Mouse (Mus musculus) megakaryocyte-erythroid progenitor cell, adult 5-6 weeks (primary cell): ENCODE measurements around the gene 6430550D23Rik. TPM values are rescaled to one million over a fixed set of nuclear protein-coding genes. Genes with fewer than 3 reads are reported as not detected.

Experiments used
- total RNA-seq, 2 experiments: library from RNA; stranded (forward) in 1 of 2; stranded (reverse) in 1 of 2; fragments of 200-1000, 215-1000 nt in 1 of 2; fragments of >200 nt in 1 of 2; fragmentation: Nextera tagmentation in 1 of 2; gene quantifications; 2 replicates each; pipeline ENCODE4 v1.2.3; 2014 to 2017

The 6430550D23Rik gene
- total RNA-seq, 2 experiments from 2014 or later: 1.3 TPM; not detected in 1

Other genes starting within 250 kb of the 6430550D23Rik start
- gene Mmp24, start 232.6 kb downstream of the 6430550D23Rik start, total RNA-seq (2014; fragmentation: Nextera tagmentation): not detected in 2 replicates
- 0.05 TPM in 1 of 2 replicates, not detected in the other for gene Mmp24, start 232.6 kb downstream of the 6430550D23Rik start, total RNA-seq (2017)
- 9.0 and 9.9 TPM in 2 replicates for gene BC029722, start 188.6 kb downstream of the 6430550D23Rik start, total RNA-seq (2014; fragmentation: Nextera tagmentation)
- gene BC029722, start 188.6 kb downstream of the 6430550D23Rik start, total RNA-seq (2017): 4.4 and 10.3 TPM in 2 replicates
- 234 and 280 TPM in 2 replicates for gene Eif6, start 181.1 kb downstream of the 6430550D23Rik start, total RNA-seq (2014; fragmentation: Nextera tagmentation)
- 50.6 and 110 TPM in 2 replicates for gene Eif6, start 181.1 kb downstream of the 6430550D23Rik start, total RNA-seq (2017)
- not detected in 2 replicates for gene Fam83c, start 173.1 kb downstream of the 6430550D23Rik start, total RNA-seq (2014; fragmentation: Nextera tagmentation)
- not detected in 2 replicates for gene Fam83c, start 173.1 kb downstream of the 6430550D23Rik start, total RNA-seq (2017)
- gene Uqcc1, start 77.7 kb downstream of the 6430550D23Rik start, total RNA-seq (2014; fragmentation: Nextera tagmentation): 33.6 and 42.4 TPM in 2 replicates
- gene Uqcc1, start 77.7 kb downstream of the 6430550D23Rik start, total RNA-seq (2017): 63.6 and 72.4 TPM in 2 replicates
- gene Gm15557, start 67.2 kb downstream of the 6430550D23Rik start, total RNA-seq (2014; fragmentation: Nextera tagmentation): not detected in 2 replicates
- not detected in 2 replicates for gene Gm15557, start 67.2 kb downstream of the 6430550D23Rik start, total RNA-seq (2017)
- not detected in 2 replicates for gene Gdf5, start 62.6 kb downstream of the 6430550D23Rik start, total RNA-seq (2014; fragmentation: Nextera tagmentation)
- not detected in 2 replicates for gene Gdf5, start 62.6 kb downstream of the 6430550D23Rik start, total RNA-seq (2017)
- gene Cep250, start 51.5 kb downstream of the 6430550D23Rik start, total RNA-seq (2014; fragmentation: Nextera tagmentation): 22.0 and 26.1 TPM in 2 replicates
- gene Cep250, start 51.5 kb downstream of the 6430550D23Rik start, total RNA-seq (2017): 23.9 and 27.9 TPM in 2 replicates
- 160 TPM in 2 replicates for gene Ergic3, start 68 bp upstream of the 6430550D23Rik start, total RNA-seq (2014; fragmentation: Nextera tagmentation)
- 68.0 and 100 TPM in 2 replicates for gene Ergic3, start 68 bp upstream of the 6430550D23Rik start, total RNA-seq (2017)
- not detected in 2 replicates for gene Fer1l4, start 45.0 kb upstream of the 6430550D23Rik start, total RNA-seq (2014; fragmentation: Nextera tagmentation)
- not detected in 2 replicates for gene Fer1l4, start 45.0 kb upstream of the 6430550D23Rik start, total RNA-seq (2017)
- 1.6 and 5.0 TPM in 2 replicates for gene Spag4, start 57.2 kb upstream of the 6430550D23Rik start, total RNA-seq (2014; fragmentation: Nextera tagmentation)
- 1.8 TPM in 1 of 2 replicates, not detected in the other for gene Spag4, start 57.2 kb upstream of the 6430550D23Rik start, total RNA-seq (2017)
- gene Cpne1, start 104.0 kb upstream of the 6430550D23Rik start, total RNA-seq (2014; fragmentation: Nextera tagmentation): 28.7 and 29.6 TPM in 2 replicates
- gene Cpne1, start 104.0 kb upstream of the 6430550D23Rik start, total RNA-seq (2017): 15.0 and 19.9 TPM in 2 replicates
- gene Rbm12, start 104.0 kb upstream of the 6430550D23Rik start, total RNA-seq (2014; fragmentation: Nextera tagmentation): 57.8 and 58.4 TPM in 2 replicates
- 48.4 and 48.5 TPM in 2 replicates for gene Rbm12, start 104.0 kb upstream of the 6430550D23Rik start, total RNA-seq (2017)
- 9.2 and 16.3 TPM in 2 replicates for gene Gm28036, start 119.1 kb upstream of the 6430550D23Rik start, total RNA-seq (2014; fragmentation: Nextera tagmentation)
- 30.6 and 54.8 TPM in 2 replicates for gene Gm28036, start 119.1 kb upstream of the 6430550D23Rik start, total RNA-seq (2017)
- 197 and 326 TPM in 2 replicates for gene Romo1, start 136.1 kb upstream of the 6430550D23Rik start, total RNA-seq (2014; fragmentation: Nextera tagmentation)
- gene Romo1, start 136.1 kb upstream of the 6430550D23Rik start, total RNA-seq (2017): 12.3 and 18.2 TPM in 2 replicates
- gene Nfs1, start 136.2 kb upstream of the 6430550D23Rik start, total RNA-seq (2014; fragmentation: Nextera tagmentation): 82.6 and 85.5 TPM in 2 replicates
- gene Nfs1, start 136.2 kb upstream of the 6430550D23Rik start, total RNA-seq (2017): 58.6 and 61.5 TPM in 2 replicates
- gene Rbm39, start 172.3 kb upstream of the 6430550D23Rik start, total RNA-seq (2014; fragmentation: Nextera tagmentation): 370 and 390 TPM in 2 replicates
- gene Rbm39, start 172.3 kb upstream of the 6430550D23Rik start, total RNA-seq (2017): 690 and 765 TPM in 2 replicates
- 29.2 and 31.5 TPM in 2 replicates for gene Phf20, start 188.5 kb upstream of the 6430550D23Rik start, total RNA-seq (2014; fragmentation: Nextera tagmentation)
- 56.1 and 84.1 TPM in 2 replicates for gene Phf20, start 188.5 kb upstream of the 6430550D23Rik start, total RNA-seq (2017)